Mouse (Mus musculus): ENCODE results near the gene Hba-a1. TPM values are rescaled to one million over a fixed set of nuclear protein-coding genes. Genes with fewer than 3 reads are reported as not detected.
A peak's percentile ranks its signal among the peaks of the same experiment; 100 is the strongest.

Hba-a1 gene
- polyA plus RNA-seq, 1 experiment from 2014 or later: not detected

GRCm38 (mm10) chr11:32256566-32256965 is 26.7 kb upstream of the Hba-a1 start:
- in situ Hi-C loops (cut with MboI; ENCODE audit: low pct_unique_long_range_greater_than_20kb): no loop called here
- TF ChIP-seq CTCF (IDR thresholded peaks at IDR 0.05): no peak
- H3K27me3 ChIP-seq: no peaks in the 10 kb centered on the region
- DNase-seq (ENCODE audit: low read depth, low spot score) (no peak), ATAC-seq (no peak)
- ChIA-PET POLR2A (interaction anchor here (3.4 kb wide), 1 partner anchor 10 kb away, joined by 9 read pairs; the partner anchor contains the start of gene Nprl3), CTCF (interaction anchor here (0.8 to 1.6 kb wide), 3 partner anchors 8 to 20 kb away, joined by 3 to 4 read pairs (median 3); no protein-coding TSS in a partner anchor)

GRCm38 (mm10) chr11:32262674-32263415 is 20.5 kb upstream of the Hba-a1 start:
- DNase-seq (ENCODE audit: low read depth, low spot score) (no peak), ATAC-seq (no peak)
- in situ Hi-C loops (cut with MboI; ENCODE audit: low pct_unique_long_range_greater_than_20kb): no loop called here
- POLR2A ChIA-PET: interaction anchor here (1.0 kb wide), 1 partner anchor 36 kb away, joined by 4 read pairs; the partner anchor contains the start of gene Mpg
- no peaks in the 10 kb centered on the region for H3K27me3 ChIP-seq
- CTCF ChIA-PET: no interaction called here
- TF ChIP-seq CTCF (IDR thresholded peaks at IDR 0.05): no peak

- ChIA-PET POLR2A (interaction anchor here (2.3 kb wide), 1 partner anchor 8 kb away, joined by 9 read pairs; no protein-coding TSS in a partner anchor), CTCF (interaction anchor here (0.6 kb wide), 1 partner anchor 9 kb away, joined by 3 read pairs; no protein-coding TSS in a partner anchor)
- TF ChIP-seq CTCF (IDR thresholded peaks at IDR 0.05): no peak
- H3K27me3 ChIP-seq: peaks cover 2% of the 10 kb centered on the region
- no peak for DNase-seq (ENCODE audit: low read depth, low spot score)
- ATAC-seq: no peak
- in situ Hi-C loops (cut with MboI; ENCODE audit: low pct_unique_long_range_greater_than_20kb): no loop called here
These were observed 18.1 kb upstream of the Hba-a1 start for GRCm38 (mm10) chr11:32265117-32265738.

- H3K27me3 ChIP-seq: peaks cover 7% of the 10 kb centered on the region
- in situ Hi-C loops (cut with MboI; ENCODE audit: low pct_unique_long_range_greater_than_20kb): no loop called here
- CTCF ChIA-PET: no interaction called here
- TF ChIP-seq CTCF (IDR thresholded peaks at IDR 0.05): no peak
- DNase-seq (ENCODE audit: low read depth, low spot score) (no peak), ATAC-seq (no peak)
- POLR2A ChIA-PET: interaction anchor here (2.3 kb wide), 1 partner anchor 9 kb away, joined by 9 read pairs; no protein-coding TSS in a partner anchor
These were observed 17.1 kb upstream of the Hba-a1 start for GRCm38 (mm10) chr11:32266194-32266593.

- no peak for TF ChIP-seq CTCF (IDR thresholded peaks at IDR 0.05)
- no peak for ATAC-seq
- DNase-seq (ENCODE audit: low read depth, low spot score): no peak
- in situ Hi-C loops (cut with MboI; ENCODE audit: low pct_unique_long_range_greater_than_20kb): no loop called here
- CTCF ChIA-PET: no interaction called here
- H3K27me3 ChIP-seq: peaks cover 13% of the 10 kb centered on the region
- POLR2A ChIA-PET: interaction anchor here (0.8 to 2.3 kb wide), 2 partner anchors 10 to 40 kb away, joined by 4 to 9 read pairs; partner anchors contain the start of gene Mpg
These were observed 16.5 kb upstream of the Hba-a1 start for GRCm38 (mm10) chr11:32266776-32267175.

- peak; percentile 37 for DNase-seq (ENCODE audit: low read depth, low spot score)
- in situ Hi-C loops (cut with MboI; ENCODE audit: low pct_unique_long_range_greater_than_20kb): no loop called here
- no peak for TF ChIP-seq CTCF (IDR thresholded peaks at IDR 0.05)
- peak; percentile 90 for ATAC-seq
- POLR2A ChIA-PET: interaction anchor here (0.8 to 2.3 kb wide), 2 partner anchors 10 to 40 kb away, joined by 4 to 9 read pairs; partner anchors contain the start of gene Mpg
- CTCF ChIA-PET: no interaction called here
- H3K27me3 ChIP-seq: peaks cover 16% of the 10 kb centered on the region
These were observed 16.0 kb upstream of the Hba-a1 start, which contains the start of gene Nprl3 for GRCm38 (mm10) chr11:32267188-32267884. Gene Nprl3, minus strand, starts transcription at chr11:32267707.

GRCm38 (mm10) chr11:32267964-32268363 is 15.3 kb upstream of the Hba-a1 start:
- DNase-seq (ENCODE audit: low read depth, low spot score) (no peak), ATAC-seq (no peak)
- POLR2A ChIA-PET: interaction anchor here (2.3 kb wide), 1 partner anchor 11 kb away, joined by 9 read pairs; no protein-coding TSS in a partner anchor
- in situ Hi-C loops (cut with MboI; ENCODE audit: low pct_unique_long_range_greater_than_20kb): no loop called here
- CTCF ChIA-PET: no interaction called here
- H3K27me3 ChIP-seq: peaks cover 21% of the 10 kb centered on the region
- no peak for TF ChIP-seq CTCF (IDR thresholded peaks at IDR 0.05)

- peaks cover 25% of the 10 kb centered on the region for H3K27me3 ChIP-seq
- TF ChIP-seq CTCF (IDR thresholded peaks at IDR 0.05): no peak
- no peak for DNase-seq (ENCODE audit: low read depth, low spot score)
- ChIA-PET CTCF (interaction anchor here (2.3 kb wide), 1 partner anchor 11 kb away, joined by 6 read pairs; no protein-coding TSS in a partner anchor), POLR2A (interaction anchor here (1.0 kb wide), 1 partner anchor 47 kb away, joined by 3 read pairs; no protein-coding TSS in a partner anchor)
- no peak for ATAC-seq
- in situ Hi-C loops (cut with MboI; ENCODE audit: low pct_unique_long_range_greater_than_20kb): no loop called here
These were observed 14.4 kb upstream of the Hba-a1 start for GRCm38 (mm10) chr11:32268952-32269351.

- no peak for ATAC-seq
- H3K27me3 ChIP-seq: peaks cover 39% of the 10 kb centered on the region
- in situ Hi-C loops (cut with MboI; ENCODE audit: low pct_unique_long_range_greater_than_20kb): no loop called here
- no peak for DNase-seq (ENCODE audit: low read depth, low spot score)
- no peak for TF ChIP-seq CTCF (IDR thresholded peaks at IDR 0.05)
- POLR2A ChIA-PET: no interaction called here
- CTCF ChIA-PET: interaction anchor here (2.3 kb wide), 1 partner anchor 9 kb away, joined by 6 read pairs; no protein-coding TSS in a partner anchor
These were observed 12.1 kb upstream of the Hba-a1 start for GRCm38 (mm10) chr11:32271178-32271577.

- H3K27me3 ChIP-seq: peaks cover 73% of the 10 kb centered on the region
- ChIA-PET POLR2A (interaction anchor here (0.8 kb wide), 1 partner anchor 55 kb away, joined by 4 read pairs; no protein-coding TSS in a partner anchor), CTCF (no interaction called here)
- DNase-seq (ENCODE audit: low read depth, low spot score) (no peak), ATAC-seq (no peak)
- in situ Hi-C loops (cut with MboI; ENCODE audit: low pct_unique_long_range_greater_than_20kb): no loop called here
- no peak for TF ChIP-seq CTCF (IDR thresholded peaks at IDR 0.05)
These were observed 7.0 kb upstream of the Hba-a1 start, which contains the start of gene Hba-x for GRCm38 (mm10) chr11:32276347-32276746. Gene Hba-x, plus strand, starts transcription at chr11:32276400.
